Mouse (Mus musculus) neural tube, embryonic 12.5 days (tissue): ENCODE measurements around the gene Sla2. TPM values are rescaled to one million over a fixed set of nuclear protein-coding genes. Genes with fewer than 3 reads are reported as not detected.
"Not testable (repeated sequence)": the region's sequence is repeated elsewhere in the genome, so short reads cannot be mapped to it uniquely, and the experiment has no call there.

ENCODE experiments used
- ATAC-seq: fragments of 200-750 bp; cut with Nextera tagmentation; 2 replicates; pipeline ENCODE4 v1.8.0; 2017; ENCODE audit warnings: low read depth, mild to moderate bottlenecking, moderate TSS enrichment, moderate library complexity; ENCODE audit not compliant: low FRiP score
- H3K27ac ChIP-seq: fragments of 300-500 bp; sonication (generic); 2 replicates; pipeline ENCODE4 v1.5.1; 2016
- H3K27me3 ChIP-seq: fragments of 300-500 bp; sonication (generic); replicated peaks from 2 replicates; pipeline ENCODE4 v1.6.1; 2016; ENCODE audit warnings: mild to moderate bottlenecking
- H3K36me3 ChIP-seq: fragments of 300-500 bp; sonication (generic); 2 replicates; pipeline ENCODE4 v1.6.1; 2016; ENCODE audit warnings: mild to moderate bottlenecking
- H3K4me1 ChIP-seq: fragments of 300-500 bp; sonication (generic); 2 replicates; pipeline ENCODE4 v1.6.1; 2016
- H3K4me2 ChIP-seq: fragments of 300-500 bp; sonication (generic); replicated peaks from 2 replicates; pipeline ENCODE4 v1.6.1; 2016; ENCODE audit warnings: mild to moderate bottlenecking
- H3K4me3 ChIP-seq: fragments of 300-500 bp; sonication (generic); 2 replicates; pipeline ENCODE4 v1.5.1; 2016
- H3K9ac ChIP-seq: fragments of 300-500 bp; sonication (generic); 2 replicates; pipeline ENCODE4 v1.6.1; 2016; ENCODE audit warnings: mild to moderate bottlenecking
- H3K9me3 ChIP-seq: fragments of 300-500 bp; sonication (generic); 2 replicates; pipeline ENCODE4 v1.6.1; 2016; ENCODE audit warnings: mild to moderate bottlenecking
- WGBS: fragments of 180-500 bp; shearing (Covaris S2); methylation state at CpG from one replicate; pipeline ENCODE4 v1.1.7; 2016; 5-methylcytosine and 5-hydroxymethylcytosine counted together
- polyA plus RNA-seq: library from polyadenylated mRNA; unstranded; fragments of >200 nt; fragmentation: Nextera tagmentation; extraction: Ambion mirVana; gene quantifications from 2 replicates; pipeline ENCODE4 v1.2.1, GENCODE M21; 2016

Gene Sla2
- polyA plus RNA-seq, 1 experiment from 2014 or later = 0.35 TPM

GRCm38 (mm10) chr2:156841841-156842706 lies 44.9 kb downstream of the Sla2 start:
- Histone ChIP-seq H3K27ac (peak overlapping the region; percentile 70; the same call in 1 of the 2 replicates), H3K4me1 (peaks cover 62% of the 10 kb centered on the region)
- WGBS = 2% methylated on average over 20 of the region's 20 CpGs

GRCm38 (mm10) chr2:156841028-156841840 lies 45.8 kb downstream of the Sla2 start:
- peak overlapping the region; percentile 70 for H3K27ac ChIP-seq
- H3K9ac ChIP-seq = peak overlapping the region; percentile 87
- under 1% methylated on average over 42 of the region's 42 CpGs for WGBS
- no peaks in the 10 kb centered on the region for H3K9me3 ChIP-seq
- H3K36me3 ChIP-seq = peaks cover 13% of the 10 kb centered on the region
- H3K27me3 ChIP-seq = no peaks in the 10 kb centered on the region
- peaks cover 62% of the 10 kb centered on the region for H3K4me1 ChIP-seq
- peak overlapping the region; percentile 75 for H3K4me3 ChIP-seq
- H3K4me2 ChIP-seq = peak overlapping the region; percentile 92
- 0 out of 2 replicates have a peak, but pooled peaks have one; percentile 8 for ATAC-seq

More at GRCm38 (mm10) chr2:156841841-156842706, 44.9 kb downstream of the Sla2 start:
- ATAC-seq = 0 out of 2 replicates have a peak, but pooled peaks have one; percentile 22
- Histone ChIP-seq H3K4me3 (peak overlapping the region; percentile 75), H3K9ac (peak overlapping the region; percentile 87), H3K36me3 (peaks cover 21% of the 10 kb centered on the region), H3K27me3 (no peaks in the 10 kb centered on the region), H3K4me2 (peak overlapping the region; percentile 92), H3K9me3 (no peaks in the 10 kb centered on the region)

GRCm38 (mm10) chr2:156840301-156841027 lies 46.5 kb downstream of the Sla2 start:
- ATAC-seq = peak; percentile 61
- H3K4me1 ChIP-seq = peaks cover 57% of the 10 kb centered on the region

GRCm38 (mm10) chr2:156839319-156840191 lies 47.4 kb downstream of the Sla2 start, which contains the start of gene Tgif2:
Tgif2 (plus strand) TSS chr2:156840007.
- Histone ChIP-seq H3K4me1 (peaks cover 48% of the 10 kb centered on the region), H3K4me2 (peak within 1 kb of the TSS; percentile 92), H3K9me3 (no peaks in the 10 kb centered on the region), H3K36me3 (peaks cover 8% of the 10 kb centered on the region), H3K4me3 (peak within 1 kb of the TSS; percentile 75), H3K27me3 (no peaks in the 10 kb centered on the region), H3K9ac (peak within 1 kb of the TSS; percentile 87), H3K27ac (peak within 1 kb of the TSS; percentile 70)
- ATAC-seq = peak; percentile 73
- WGBS = 2% methylated on average over 61 of the region's 61 CpGs

More at GRCm38 (mm10) chr2:156840301-156841027, 46.5 kb downstream of the Sla2 start:
- Histone ChIP-seq H3K4me3 (peak overlapping the region; percentile 75), H3K36me3 (peaks cover 6% of the 10 kb centered on the region), H3K4me2 (peak overlapping the region; percentile 92), H3K9me3 (no peaks in the 10 kb centered on the region), H3K27me3 (no peaks in the 10 kb centered on the region), H3K9ac (peak overlapping the region; percentile 87), H3K27ac (peak overlapping the region; percentile 70)
- WGBS = 1% methylated on average over 73 of the region's 79 CpGs

GRCm38 (mm10) chr2:156838839-156839238 lies 48.2 kb downstream of the Sla2 start:
- peaks cover 15% of the 10 kb centered on the region for H3K36me3 ChIP-seq
- H3K4me2 ChIP-seq = peak overlapping the region; percentile 92
- no peak for ATAC-seq
- peaks cover 41% of the 10 kb centered on the region for H3K4me1 ChIP-seq
- 69% methylated on average over 6 of the region's 6 CpGs for WGBS
- peak overlapping the region; percentile 75 for H3K4me3 ChIP-seq
- no peak overlapping the region for H3K9ac ChIP-seq
- H3K27ac ChIP-seq = no peak overlapping the region
- H3K9me3 ChIP-seq = no peaks in the 10 kb centered on the region
- no peaks in the 10 kb centered on the region for H3K27me3 ChIP-seq

GRCm38 (mm10) chr2:156834336-156834735 lies 52.7 kb downstream of the Sla2 start:
- H3K9ac ChIP-seq = no peak overlapping the region
- WGBS = 97% methylated on average over 11 of the region's 11 CpGs
- no peak for ATAC-seq
- H3K4me1 ChIP-seq = 0 out of 2 replicates have a peak, but pooled peaks cover 3% of the 10 kb centered on the region
- H3K4me3 ChIP-seq = no peak overlapping the region
- peaks cover 8% of the 10 kb centered on the region; the same call in 1 of the 2 replicates for H3K9me3 ChIP-seq
- H3K27ac ChIP-seq = no peak overlapping the region
- no peaks in the 10 kb centered on the region for H3K27me3 ChIP-seq
- no peak overlapping the region for H3K4me2 ChIP-seq
- peaks cover 49% of the 10 kb centered on the region for H3K36me3 ChIP-seq

- not testable (repeated sequence) for H3K4me2 ChIP-seq, H3K9me3 ChIP-seq, H3K9ac ChIP-seq, H3K4me3 ChIP-seq, H3K27me3 ChIP-seq, ATAC-seq, H3K27ac ChIP-seq, H3K36me3 ChIP-seq, H3K4me1 ChIP-seq
- 87% methylated on average over 6 of the region's 6 CpGs for WGBS
Observed at GRCm38 (mm10) chr2:156825128-156825527, 61.9 kb downstream of the Sla2 start.

Other genes starting within 250 kb of the Sla2 start
- gene Myl9, start 111.8 kb downstream of the Sla2 start, polyA plus RNA-seq = 71.8 and 73.4 TPM in 2 replicates
- gene Tgif2, start 47.2 kb downstream of the Sla2 start, polyA plus RNA-seq = 61.2 and 61.7 TPM in 2 replicates
- 10.7 and 10.9 TPM in 2 replicates for gene 4930518I15Rik, start 29.2 kb downstream of the Sla2 start, polyA plus RNA-seq
- 169 and 179 TPM in 2 replicates for gene Rab5if, start 24.1 kb downstream of the Sla2 start, polyA plus RNA-seq
- 61.8 and 63.4 TPM in 2 replicates for gene Ndrg3, start 104.9 kb upstream of the Sla2 start, polyA plus RNA-seq
- 29.1 and 30.3 TPM in 2 replicates for gene Dsn1, start 120.0 kb upstream of the Sla2 start, polyA plus RNA-seq
- 6.1 TPM in 2 replicates for gene Soga1, start 192.1 kb upstream of the Sla2 start, polyA plus RNA-seq
- gene Tldc2, start 199.9 kb upstream of the Sla2 start, polyA plus RNA-seq = not detected in 2 replicates
- 15.9 and 17.5 TPM in 2 replicates for gene Samhd1, start 248.1 kb upstream of the Sla2 start, polyA plus RNA-seq